Mouse (Mus musculus): ENCODE data around the gene Apoc3. TPM values are rescaled to one million over a fixed set of nuclear protein-coding genes. Genes with fewer than 3 reads are reported as not detected.

Apoc3 gene
- total RNA-seq (2017) = not detected in 2 replicates

- no peak for ATAC-seq (ENCODE audit: extremely low read depth, insufficient number of reproducible peaks, low FRiP score, poor library complexity, severe bottlenecking)
Observed at GRCm38 (mm10) chr9:46235596-46235648, at the start of gene Apoc3. TSS of gene Apoc3 (minus strand) at chr9:46235636.

GRCm38 (mm10) chr9:46282631-46283436 lies 47.4 kb upstream of the Apoc3 start, which contains the start of gene Bud13:
TSS of gene Bud13 (plus strand) at chr9:46283008.
- ATAC-seq (ENCODE audit: extremely low read depth, insufficient number of reproducible peaks, low FRiP score, poor library complexity, severe bottlenecking) = peak; percentile 87

DNA sequence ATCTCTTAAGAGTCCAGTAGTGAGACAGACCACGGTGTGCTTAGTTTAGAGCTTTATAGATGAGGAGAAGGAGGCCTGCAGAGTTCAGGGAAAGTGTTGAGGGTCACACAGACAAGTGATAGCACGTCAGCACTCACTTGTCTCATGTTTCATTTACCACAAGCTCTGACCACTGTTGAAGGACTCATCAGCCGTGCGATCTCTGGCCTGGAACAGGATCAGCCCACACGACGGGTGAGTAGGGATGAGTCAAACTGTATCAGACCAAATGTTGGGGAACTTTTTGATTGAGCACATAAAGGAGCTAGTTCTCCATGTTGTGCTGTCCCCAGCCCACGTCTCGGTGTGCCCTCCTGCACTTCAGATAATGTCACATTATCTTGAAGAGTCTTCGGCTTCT lies 39.1 kb upstream of the Apoc3 start:
- ATAC-seq (ENCODE audit: extremely low read depth, insufficient number of reproducible peaks, low FRiP score, poor library complexity, severe bottlenecking) = no peak

DNA sequence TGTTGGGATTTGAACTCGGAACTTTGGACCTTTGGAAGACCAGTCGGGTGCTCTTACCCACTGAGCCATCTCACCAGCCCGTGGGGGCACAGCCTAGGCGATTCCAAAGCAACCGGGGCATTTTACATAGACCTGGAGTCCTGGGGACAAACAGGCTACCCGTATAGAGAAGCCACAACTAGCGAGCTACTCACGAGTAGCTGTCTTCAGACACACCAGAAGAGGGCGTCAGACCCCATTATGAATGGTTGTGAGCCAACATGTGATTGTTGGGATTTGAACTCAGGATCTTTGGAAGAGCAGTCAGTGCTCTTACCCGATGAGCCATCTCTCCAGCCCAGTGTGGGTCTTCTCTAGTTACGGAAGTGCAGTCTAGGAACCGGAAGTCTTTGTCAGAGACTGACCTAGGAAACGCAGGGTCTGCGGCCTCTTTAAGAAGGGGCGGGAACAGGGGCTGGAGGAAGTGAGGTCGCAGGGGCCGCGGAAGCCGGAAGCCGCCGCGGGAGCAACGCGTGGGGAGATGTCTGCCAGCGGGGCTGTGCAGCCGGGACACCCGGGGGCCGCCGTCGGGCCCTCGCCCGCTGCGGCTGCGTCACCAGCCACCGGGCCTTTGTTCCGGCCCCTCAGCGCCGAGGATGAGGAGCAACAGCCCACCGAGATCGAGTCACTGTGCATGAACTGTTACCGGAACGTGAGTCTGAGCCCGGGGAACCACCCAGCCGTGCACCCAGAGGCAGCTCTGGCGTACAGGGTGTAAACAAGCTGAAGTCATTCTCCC lies 37.4 kb upstream of the Apoc3 start, which contains the start of gene Zpr1:
Zpr1 (plus strand) TSS at position 388 of the 778 bp plus-strand sequence.
- ATAC-seq (ENCODE audit: extremely low read depth, insufficient number of reproducible peaks, low FRiP score, poor library complexity, severe bottlenecking) = peak; percentile 91

DNA sequence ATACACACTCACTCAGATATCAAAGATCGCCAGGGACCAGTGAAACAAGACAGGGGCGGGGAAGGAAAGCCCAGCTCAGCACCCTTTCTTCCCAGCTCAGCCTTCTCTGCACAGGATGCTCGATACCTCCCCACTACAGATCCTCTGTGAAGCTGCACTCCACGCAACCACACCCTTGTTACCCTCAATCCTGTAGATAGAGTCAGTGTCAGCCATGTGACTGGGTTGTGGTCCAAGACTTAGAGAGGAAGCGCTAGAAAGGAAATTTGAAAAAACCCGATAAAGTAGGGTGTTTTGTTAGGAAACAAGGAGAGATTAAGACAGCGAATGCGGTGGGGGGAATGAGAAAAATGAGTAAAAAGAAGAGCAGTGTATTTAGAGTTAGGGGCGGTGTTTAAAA lies 36.6 kb upstream of the Apoc3 start:
- ATAC-seq (ENCODE audit: extremely low read depth, insufficient number of reproducible peaks, low FRiP score, poor library complexity, severe bottlenecking) = no peak

- ATAC-seq (ENCODE audit: extremely low read depth, insufficient number of reproducible peaks, low FRiP score, poor library complexity, severe bottlenecking) = no peak
Observed at GRCm38 (mm10) chr9:46270782-46271181, 35.3 kb upstream of the Apoc3 start.

DNA sequence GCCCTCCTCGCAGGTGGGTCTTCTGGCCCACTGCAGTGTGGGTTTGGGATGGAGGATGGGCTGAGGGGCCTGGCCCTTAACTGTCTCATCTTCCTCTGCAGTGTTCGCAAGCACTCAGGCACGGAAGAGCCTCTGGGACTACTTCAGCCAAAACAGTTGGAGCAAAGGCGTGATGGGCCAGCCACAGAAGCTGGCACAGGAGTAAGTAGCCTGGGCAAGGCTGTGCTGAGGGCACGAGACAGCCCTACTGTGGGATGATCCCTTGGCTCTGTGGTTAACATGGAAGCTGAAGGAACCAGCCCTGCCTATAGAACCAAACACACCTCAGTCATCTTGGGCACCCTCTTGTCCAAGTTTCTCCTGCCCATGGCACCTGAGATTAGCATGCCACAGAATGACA lies 33.7 kb upstream of the Apoc3 start:
- no peak for ATAC-seq (ENCODE audit: extremely low read depth, insufficient number of reproducible peaks, low FRiP score, poor library complexity, severe bottlenecking)

GRCm38 (mm10) chr9:46268343-46268873 lies 33.0 kb upstream of the Apoc3 start, which contains the start of gene Apoa5:
TSS of gene Apoa5 (plus strand) at chr9:46268633.
- no peak for ATAC-seq (ENCODE audit: extremely low read depth, insufficient number of reproducible peaks, low FRiP score, poor library complexity, severe bottlenecking)

DNA sequence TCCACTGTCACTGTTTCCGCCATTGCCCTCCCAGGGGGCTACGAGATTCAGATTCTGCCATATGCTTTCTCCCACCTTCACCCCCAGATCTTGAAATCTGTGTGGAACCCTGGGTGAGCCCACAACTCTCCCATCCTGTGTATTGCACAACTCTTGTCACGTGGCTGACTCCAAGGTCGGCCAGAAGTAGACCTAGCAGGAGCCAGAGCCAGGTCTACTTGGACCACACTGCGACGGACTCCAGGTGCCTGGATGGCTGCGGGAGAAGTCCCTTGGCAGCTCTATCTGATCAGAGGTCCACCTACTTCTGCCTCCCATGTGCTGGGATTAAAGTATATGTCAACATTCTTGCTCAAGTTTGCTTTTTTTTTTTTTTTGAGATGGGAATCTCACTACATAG lies 25.7 kb upstream of the Apoc3 start:
- ATAC-seq (ENCODE audit: extremely low read depth, insufficient number of reproducible peaks, low FRiP score, poor library complexity, severe bottlenecking) = no peak

DNA sequence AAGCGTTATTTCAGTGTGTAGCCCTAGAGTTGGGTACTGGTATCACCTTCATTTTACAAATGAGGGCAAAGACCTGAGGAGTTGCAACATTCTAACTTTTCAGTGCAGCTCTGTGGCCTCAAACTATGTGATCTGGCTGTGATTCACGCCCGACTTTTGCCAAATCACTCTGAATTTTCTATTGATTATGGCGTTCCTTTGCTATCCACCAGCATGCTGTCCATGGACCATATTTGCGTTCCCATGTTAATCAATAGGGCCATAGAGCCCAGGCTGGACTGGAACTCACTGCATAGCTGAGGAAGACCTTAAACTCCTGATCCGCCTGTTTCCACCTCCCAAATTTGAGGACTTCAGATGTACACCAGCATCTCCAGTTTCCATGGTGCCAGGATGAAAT lies 23.7 kb upstream of the Apoc3 start:
- ATAC-seq (ENCODE audit: extremely low read depth, insufficient number of reproducible peaks, low FRiP score, poor library complexity, severe bottlenecking) = no peak

DNA sequence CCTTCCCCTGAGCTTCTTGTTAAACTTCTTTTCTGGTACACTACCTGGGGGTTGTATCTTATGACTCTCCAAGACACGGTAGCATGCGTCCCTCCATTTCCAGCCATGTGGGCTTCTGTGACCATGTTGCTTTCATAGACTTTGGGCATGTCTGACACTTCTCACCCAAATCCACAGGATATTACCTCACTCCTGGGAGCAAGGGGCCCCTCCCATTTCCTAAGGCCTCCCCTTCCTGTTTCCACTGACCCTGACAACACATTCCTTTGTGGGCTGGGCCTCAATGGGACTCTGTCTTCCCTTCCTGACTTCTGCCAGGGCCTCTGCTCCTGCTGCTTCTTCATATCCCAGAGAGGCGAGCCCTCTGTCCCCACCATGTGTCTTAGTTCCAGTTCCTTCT lies 22.1 kb upstream of the Apoc3 start:
- ATAC-seq (ENCODE audit: extremely low read depth, insufficient number of reproducible peaks, low FRiP score, poor library complexity, severe bottlenecking) = no peak

DNA sequence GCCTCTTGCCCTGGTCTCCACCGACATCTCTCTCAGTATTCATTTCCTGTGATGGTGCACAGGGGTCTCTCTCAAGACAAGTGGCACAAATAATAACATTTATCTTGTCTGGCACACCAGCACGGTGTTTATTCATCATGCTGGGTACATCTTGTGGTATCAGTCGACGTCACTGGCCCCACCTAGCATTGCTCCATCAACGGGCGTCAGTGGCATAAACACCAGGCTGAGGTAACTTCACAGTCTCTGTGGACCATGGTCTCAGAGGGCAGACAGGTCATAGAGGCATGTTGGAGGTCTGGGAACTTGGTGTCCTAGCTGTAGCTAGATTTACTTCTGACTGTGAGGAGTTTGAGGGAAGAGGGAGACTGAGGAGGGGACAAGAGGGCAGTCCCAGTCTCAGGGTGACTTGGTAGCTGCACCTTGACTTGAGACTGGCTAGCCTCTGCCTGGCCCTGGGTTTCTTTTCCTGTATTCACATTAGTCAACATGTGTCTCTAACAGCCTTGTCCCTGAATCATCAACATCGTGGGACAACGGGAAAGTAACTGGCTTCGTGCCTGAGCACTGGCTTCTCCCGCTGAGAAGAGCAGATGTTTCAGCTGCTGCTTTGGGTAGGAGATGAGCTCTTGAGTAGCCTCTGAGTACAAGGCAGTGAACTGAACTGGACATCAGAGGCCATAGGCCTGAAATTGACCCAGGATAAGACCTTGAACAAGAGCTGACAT lies 21.4 kb upstream of the Apoc3 start:
- ATAC-seq (ENCODE audit: extremely low read depth, insufficient number of reproducible peaks, low FRiP score, poor library complexity, severe bottlenecking) = peak; percentile 52; the same call in 1 of the 2 replicates

- no peak for ATAC-seq (ENCODE audit: extremely low read depth, insufficient number of reproducible peaks, low FRiP score, poor library complexity, severe bottlenecking)
Observed at GRCm38 (mm10) chr9:46256177-46256576, 20.7 kb upstream of the Apoc3 start.

GRCm38 (mm10) chr9:46246752-46247324 lies 11.4 kb upstream of the Apoc3 start:
- ATAC-seq (ENCODE audit: extremely low read depth, insufficient number of reproducible peaks, low FRiP score, poor library complexity, severe bottlenecking) = peak; percentile 44; the same call in 1 of the 2 replicates

- ATAC-seq (ENCODE audit: extremely low read depth, insufficient number of reproducible peaks, low FRiP score, poor library complexity, severe bottlenecking) = no peak
Observed at GRCm38 (mm10) chr9:46243584-46243983, 8.1 kb upstream of the Apoc3 start.

DNA sequence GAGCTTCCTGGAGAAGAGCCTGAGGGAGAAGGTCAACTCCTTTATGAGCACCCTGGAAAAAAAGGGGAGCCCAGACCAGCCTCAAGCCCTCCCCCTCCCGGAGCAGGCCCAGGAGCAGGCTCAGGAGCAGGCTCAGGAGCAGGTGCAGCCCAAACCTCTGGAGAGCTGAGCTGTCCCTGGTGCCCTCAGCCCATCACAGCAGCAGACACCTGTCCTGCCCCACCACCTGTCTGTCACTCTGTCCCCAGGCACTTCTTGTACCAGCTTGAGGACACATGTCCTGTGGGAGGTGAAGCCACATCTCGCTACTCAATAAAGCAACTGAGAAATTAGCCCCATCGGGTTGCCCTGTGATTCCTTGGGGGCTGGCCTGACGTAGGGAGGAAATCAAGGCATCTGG lies 7.7 kb upstream of the Apoc3 start:
- no peak for ATAC-seq (ENCODE audit: extremely low read depth, insufficient number of reproducible peaks, low FRiP score, poor library complexity, severe bottlenecking)

DNA sequence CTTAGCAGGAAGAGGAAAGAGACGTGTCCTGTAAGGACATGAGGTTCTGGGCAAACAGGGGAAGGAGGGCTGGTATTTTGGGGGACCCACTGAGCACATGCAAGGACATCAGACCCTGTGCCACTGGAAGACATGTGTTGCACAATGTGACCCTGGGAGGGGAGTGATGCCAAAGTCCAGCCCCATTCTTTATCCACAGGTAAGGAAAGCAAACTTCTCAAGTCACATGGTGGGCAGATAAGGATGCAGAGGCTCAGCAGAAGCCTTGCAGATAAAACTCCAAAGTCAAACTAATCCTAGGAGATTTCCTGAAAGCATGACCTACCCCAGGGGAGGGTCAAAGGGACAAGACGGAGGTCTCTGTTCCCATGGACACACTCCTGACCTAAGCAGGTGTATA lies 6.4 kb upstream of the Apoc3 start:
- no peak for ATAC-seq (ENCODE audit: extremely low read depth, insufficient number of reproducible peaks, low FRiP score, poor library complexity, severe bottlenecking)

DNA sequence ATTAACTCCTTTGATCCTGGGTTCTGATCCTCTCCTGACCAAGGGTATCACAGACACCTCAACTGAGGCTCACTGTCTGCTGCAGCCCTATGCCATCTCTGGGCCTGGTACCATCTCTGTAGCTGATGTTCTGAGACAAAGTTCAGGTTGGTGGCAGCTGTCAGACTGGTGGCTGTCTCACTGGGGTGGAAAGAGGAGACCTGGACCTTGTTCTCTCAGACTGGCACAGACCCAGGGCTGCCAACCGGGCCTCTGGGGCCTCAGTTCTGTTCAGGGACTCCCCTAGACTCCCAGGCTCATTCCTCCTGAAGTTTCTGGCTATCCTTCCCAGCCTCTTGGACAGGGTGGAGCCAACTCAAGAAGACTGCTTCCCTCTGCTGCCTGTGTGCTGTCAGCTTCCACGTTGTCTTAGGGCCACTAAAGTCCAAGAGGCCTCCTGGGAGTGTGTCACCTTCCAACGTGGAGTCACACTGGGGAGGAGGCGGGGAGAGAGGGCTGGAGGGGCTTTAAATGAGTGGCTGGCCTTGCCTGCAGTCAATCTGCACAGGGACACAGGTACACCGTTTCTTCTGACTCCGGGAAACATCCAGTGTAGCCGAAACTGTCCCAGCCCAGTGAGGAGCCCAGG lies 5.2 kb upstream of the Apoc3 start, which contains the start of gene Apoa4:
Apoa4 (plus strand) TSS at position 171 of the 628 bp plus-strand sequence.
- no peak for ATAC-seq (ENCODE audit: extremely low read depth, insufficient number of reproducible peaks, low FRiP score, poor library complexity, severe bottlenecking)

DNA sequence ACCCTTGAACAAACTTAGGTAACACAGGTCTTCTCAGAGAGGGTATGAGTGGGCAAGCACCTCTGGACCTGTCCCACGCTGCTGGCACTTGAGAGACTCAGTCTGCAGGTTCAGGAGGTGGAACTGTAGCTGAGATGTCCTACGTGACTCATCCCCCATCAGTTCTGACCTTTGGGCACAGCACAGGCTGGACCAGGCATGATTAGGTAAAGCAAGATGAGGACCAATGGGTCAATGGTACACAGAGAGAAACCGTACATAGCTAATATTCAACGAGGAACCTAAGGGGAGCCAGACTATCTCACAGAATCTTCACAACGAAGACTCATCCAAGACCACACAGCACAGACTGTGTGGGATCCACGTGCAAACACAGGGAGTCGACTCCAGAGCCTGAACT lies 3.4 kb upstream of the Apoc3 start:
- no peak for ATAC-seq (ENCODE audit: extremely low read depth, insufficient number of reproducible peaks, low FRiP score, poor library complexity, severe bottlenecking)
